11 mouse cellular contexts compared by ENCODE assay signal in genomic region chr4:124434059-124435039, GRCm38 (mm10).
DNase-seq lines count a peak whose midpoint lies in the region; ATAC-seq lines count a peak whose summit lies in the region.
"Had no signal": no experiment of that assay in that cellular context is flagged by ENCODE, and none has a peak within 500 bp of the region (broad histone marks: within the 10 kb centered on the region; RNA-seq: fewer than 3 reads in every experiment).

No protein-coding gene starts in this region.

- peak overlapping the region; percentile 57 for H3K4me2 ChIP-seq in heart, embryonic 11.5 days
- H3K4me2 ChIP-seq in kidney, embryonic 15.5 days, result peak overlapping the region; percentile 14; the same call in 1 of the 2 replicates
- peak overlapping the region; percentile 42 for H3K4me2 ChIP-seq in neural tube, embryonic 12.5 days (replicated peaks)
- H3K4me2 ChIP-seq: hindbrain, embryonic 15.5 days had no signal

- no peaks in the 10 kb centered on the region for H3K36me3 ChIP-seq in heart, embryonic 11.5 days (ENCODE audit: control insufficient read depth, insufficient read depth, low read length)
- H3K36me3 ChIP-seq in kidney, embryonic 15.5 days, result no peaks in the 10 kb centered on the region
- H3K36me3 ChIP-seq in neural tube, embryonic 12.5 days, result no peaks in the 10 kb centered on the region
- H3K36me3 ChIP-seq: hindbrain, embryonic 15.5 days had no signal

- H3K27ac ChIP-seq in heart, embryonic 11.5 days (ENCODE audit: low read depth, low read length), result no peak overlapping the region
- no peak overlapping the region for H3K27ac ChIP-seq in kidney, embryonic 15.5 days
- no peak overlapping the region for H3K27ac ChIP-seq in neural tube, embryonic 12.5 days
- H3K27ac ChIP-seq: hindbrain, embryonic 15.5 days had no signal

- peaks cover 8% of the 10 kb centered on the region; the same call in 1 of the 2 replicates for H3K4me1 ChIP-seq in heart, embryonic 11.5 days (ENCODE audit: control insufficient read depth, insufficient read depth, low read length)
- peaks cover 13% of the 10 kb centered on the region for H3K4me1 ChIP-seq in kidney, embryonic 15.5 days
- H3K4me1 ChIP-seq in neural tube, embryonic 12.5 days, result peaks cover 10% of the 10 kb centered on the region

- DNase-seq in lung, postnatal 10 days, result peak; percentile 23
- no peak for DNase-seq in lung, adult 18-20 months
- no peak for DNase-seq in left cerebral cortex, adult 9 months (ENCODE audit: low spot score in 2 of 2)
- DNase-seq in cerebellum, postnatal 14 days, result no peak
- DNase-seq: cerebellum, adult 8-10 months had no signal

- peak overlapping the region; percentile 11; the same call in 1 of the 2 replicates for H3K9ac ChIP-seq in heart, embryonic 11.5 days (ENCODE audit: low read depth, low read length)
- H3K9ac ChIP-seq in kidney, embryonic 15.5 days, result no peak overlapping the region
- no peak overlapping the region for H3K9ac ChIP-seq in neural tube, embryonic 12.5 days
- H3K9ac ChIP-seq: hindbrain, embryonic 15.5 days had no signal

- no peaks in the 10 kb centered on the region for H3K9me3 ChIP-seq in heart, embryonic 11.5 days (replicated peaks; ENCODE audit: control insufficient read depth, low read length)
- H3K9me3 ChIP-seq in kidney, embryonic 15.5 days (replicated peaks), result no peaks in the 10 kb centered on the region
- no peaks in the 10 kb centered on the region for H3K9me3 ChIP-seq in neural tube, embryonic 12.5 days
- H3K9me3 ChIP-seq: hindbrain, embryonic 15.5 days had no signal

- H3K27me3 ChIP-seq in heart, embryonic 11.5 days (ENCODE audit: control insufficient read depth, insufficient read depth, low read length), result peaks cover 9% of the 10 kb centered on the region
- peaks cover 44% of the 10 kb centered on the region for H3K27me3 ChIP-seq in kidney, embryonic 15.5 days
- peaks cover 29% of the 10 kb centered on the region for H3K27me3 ChIP-seq in neural tube, embryonic 12.5 days (replicated peaks)

- ATAC-seq in heart, embryonic 11.5 days (replicated peaks; ENCODE audit: insufficient number of reproducible peaks, low FRiP score, low TSS enrichment), result no peak
- ATAC-seq in kidney, embryonic 15.5 days (replicated peaks; ENCODE audit: low FRiP score), result no peak
- ATAC-seq in neural tube, embryonic 12.5 days (ENCODE audit: low FRiP score, low read depth), result no peak
- ATAC-seq in inflammation-experienced regulatory T-cells, adult 6 months, result no peak
- ATAC-seq: Patski had no signal

- 8% methylated on average over 24 of the region's 25 CpGs for WGBS in heart, embryonic 11.5 days (ENCODE audit: insufficient replicate concordance)
- WGBS in kidney, embryonic 15.5 days, result 7% methylated on average over 24 of the region's 25 CpGs
- WGBS in neural tube, embryonic 12.5 days, result 7% methylated on average over 23 of the region's 25 CpGs

- peak overlapping the region; percentile 2 for H3K4me3 ChIP-seq in heart, embryonic 11.5 days (ENCODE audit: low read depth, low read length)
- no peak overlapping the region for H3K4me3 ChIP-seq in kidney, embryonic 15.5 days (replicated peaks)
- H3K4me3 ChIP-seq in neural tube, embryonic 12.5 days, result no peak overlapping the region
- H3K4me3 ChIP-seq: hindbrain, embryonic 15.5 days had no signal
